ENCODE assay signal across 15 mouse cellular contexts in genomic region chr9:122314942-122315341, GRCm38 (mm10).
"Had no signal": no experiment of that assay in that cellular context is flagged by ENCODE, and none has a peak within 500 bp of the region (broad histone marks: within the 10 kb centered on the region; RNA-seq: fewer than 3 reads in every experiment).

No protein-coding gene starts in this region.

- H3K4me1 ChIP-seq: neural tube, embryonic 12.5 days had no signal

- H3K4me2 ChIP-seq: lung, embryonic 14.5 days; midbrain, embryonic 11.5 days; midbrain, embryonic 13.5 days; midbrain, embryonic 15.5 days; neural tube, embryonic 12.5 days; stomach, embryonic 15.5 days had no signal

- H3K27me3 ChIP-seq: midbrain, embryonic 13.5 days; midbrain, embryonic 15.5 days; neural tube, embryonic 12.5 days; stomach, embryonic 15.5 days had no signal

- ATAC-seq: midbrain, embryonic 13.5 days; midbrain, embryonic 15.5 days had no signal

- H3K9me3 ChIP-seq: midbrain, embryonic 13.5 days; midbrain, embryonic 15.5 days; neural tube, embryonic 12.5 days; stomach, embryonic 15.5 days had no signal

- H3K36me3 ChIP-seq: midbrain, embryonic 13.5 days; midbrain, embryonic 15.5 days; neural tube, embryonic 12.5 days; stomach, embryonic 15.5 days had no signal

- H3K4me3 ChIP-seq: megakaryocyte, embryonic 14.5 days; midbrain, embryonic 13.5 days; midbrain, embryonic 15.5 days; myocyte; neural tube, embryonic 12.5 days; stomach, embryonic 15.5 days had no signal

- H3K27ac ChIP-seq: midbrain, embryonic 13.5 days; midbrain, embryonic 15.5 days; neural tube, embryonic 12.5 days; stomach, embryonic 15.5 days; stomach, postnatal 0 days had no signal

- H3K9ac ChIP-seq: lung, embryonic 14.5 days; midbrain, embryonic 13.5 days; midbrain, embryonic 15.5 days; neural tube, embryonic 12.5 days; stomach, embryonic 15.5 days had no signal

- DNase-seq: lung, adult 18-20 months; lung, embryonic 14.5 days; lung, postnatal 10 days; right cerebral cortex, postnatal 14 days; thymus, adult 2 months; thymus, postnatal 25 days; thymus, postnatal 4 days had no signal
